Mouse (Mus musculus): Measurements from ENCODE around the gene N4bp1. TPM values are rescaled to one million over a fixed set of nuclear protein-coding genes. Genes with fewer than 3 reads are reported as not detected.

Gene N4bp1
- polyA plus RNA-seq, 1 experiment, result 13.2 TPM

GRCm38 (mm10) chr8:86911136-86911535 is 26.1 kb upstream of the N4bp1 start:
- H3K4me3 ChIP-seq (ENCODE audit: insufficient read depth, low read depth, low read length), result no peak overlapping the region
- TF ChIP-seq CTCF (conservative IDR thresholded peaks at IDR 0.05; ENCODE audit: insufficient read depth, insufficient read length, low read depth, low read length), result no peak
- TF ChIP-seq POLR2A (IDR thresholded peaks at IDR 0.05; ENCODE audit: low read depth, low read length), result no peak
- no peaks in the 10 kb centered on the region for H3K36me3 ChIP-seq (ENCODE audit: control insufficient read depth, insufficient read depth, low read length)
- H3K4me1 ChIP-seq (ENCODE audit: control insufficient read depth, insufficient read depth, low read length), result no peaks in the 10 kb centered on the region
- no peak overlapping the region for H3K27ac ChIP-seq (ENCODE audit: insufficient read depth, low read depth, low read length)
- peak; percentile 28 for DNase-seq
- H3K27me3 ChIP-seq (replicated peaks; ENCODE audit: control insufficient read depth, insufficient read depth, low read length), result no peaks in the 10 kb centered on the region
- whole genome bisulfite sequencing, result 35% methylated on average over 8 of the region's 8 CpGs

GRCm38 (mm10) chr8:86910250-86910649 is 25.2 kb upstream of the N4bp1 start:
- H3K36me3 ChIP-seq (ENCODE audit: control insufficient read depth, insufficient read depth, low read length), result no peaks in the 10 kb centered on the region
- no peak for DNase-seq
- H3K27ac ChIP-seq (ENCODE audit: insufficient read depth, low read depth, low read length), result no peak overlapping the region
- TF ChIP-seq CTCF (conservative IDR thresholded peaks at IDR 0.05; ENCODE audit: insufficient read depth, insufficient read length, low read depth, low read length) (no peak), POLR2A (IDR thresholded peaks at IDR 0.05; ENCODE audit: low read depth, low read length) (no peak)
- H3K27me3 ChIP-seq (replicated peaks; ENCODE audit: control insufficient read depth, insufficient read depth, low read length), result no peaks in the 10 kb centered on the region
- H3K4me1 ChIP-seq (ENCODE audit: control insufficient read depth, insufficient read depth, low read length), result no peaks in the 10 kb centered on the region
- WGBS, result 79% methylated on average over 7 of the region's 7 CpGs
- H3K4me3 ChIP-seq (ENCODE audit: insufficient read depth, low read depth, low read length), result no peak overlapping the region

- DNase-seq, result peak; percentile 75
- Histone ChIP-seq H3K27ac (ENCODE audit: insufficient read depth, low read depth, low read length) (no peak overlapping the region), H3K36me3 (ENCODE audit: control insufficient read depth, insufficient read depth, low read length) (no peaks in the 10 kb centered on the region), H3K4me1 (ENCODE audit: control insufficient read depth, insufficient read depth, low read length) (no peaks in the 10 kb centered on the region), H3K4me3 (ENCODE audit: insufficient read depth, low read depth, low read length) (no peak overlapping the region), H3K27me3 (replicated peaks; ENCODE audit: control insufficient read depth, insufficient read depth, low read length) (no peaks in the 10 kb centered on the region)
- 15% methylated on average over 6 of the region's 6 CpGs for WGBS
- no peak for TF ChIP-seq POLR2A (IDR thresholded peaks at IDR 0.05; ENCODE audit: low read depth, low read length)
- peak; percentile 85 for TF ChIP-seq CTCF (conservative IDR thresholded peaks at IDR 0.05; ENCODE audit: insufficient read depth, insufficient read length, low read depth, low read length)
Measured at GRCm38 (mm10) chr8:86908536-86908935, 23.5 kb upstream of the N4bp1 start.

DNA sequence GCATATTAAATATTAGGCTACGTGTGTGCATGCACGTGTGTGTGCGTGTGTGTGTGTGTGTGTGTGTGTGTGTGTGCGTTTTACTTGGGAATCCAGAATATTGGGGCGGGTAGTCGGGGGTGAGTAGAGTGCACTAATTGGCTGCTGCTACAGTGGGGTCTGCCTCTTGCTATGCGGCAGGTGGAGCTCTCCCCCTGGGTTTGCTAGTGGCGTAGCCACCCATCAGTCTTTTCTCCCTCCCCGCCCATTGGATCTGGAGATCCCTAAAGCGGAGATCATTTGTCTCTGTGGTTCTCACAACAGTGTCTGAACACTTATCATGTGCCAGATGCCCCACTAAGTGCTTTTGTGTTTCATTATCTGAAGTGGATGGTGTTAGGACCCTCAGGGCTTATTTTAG is 19.9 kb upstream of the N4bp1 start:
- 88% methylated on average over 10 of the region's 10 CpGs for WGBS
- TF ChIP-seq POLR2A (IDR thresholded peaks at IDR 0.05; ENCODE audit: low read depth, low read length), result no peak
- no peak for DNase-seq
- peaks cover 6% of the 10 kb centered on the region; the same call in 1 of the 2 replicates for H3K4me1 ChIP-seq (ENCODE audit: control insufficient read depth, insufficient read depth, low read length)
- no peak overlapping the region for H3K4me3 ChIP-seq (ENCODE audit: insufficient read depth, low read depth, low read length)
- no peaks in the 10 kb centered on the region for H3K36me3 ChIP-seq (ENCODE audit: control insufficient read depth, insufficient read depth, low read length)
- H3K27ac ChIP-seq (ENCODE audit: insufficient read depth, low read depth, low read length), result no peak overlapping the region
- no peaks in the 10 kb centered on the region for H3K27me3 ChIP-seq (replicated peaks; ENCODE audit: control insufficient read depth, insufficient read depth, low read length)

- Histone ChIP-seq H3K27ac (ENCODE audit: insufficient read depth, low read depth, low read length) (0 out of 2 replicates have a peak overlapping the region, but pooled peaks have one; percentile 43), H3K4me1 (ENCODE audit: control insufficient read depth, insufficient read depth, low read length) (peaks cover 6% of the 10 kb centered on the region; the same call in 1 of the 2 replicates), H3K36me3 (ENCODE audit: control insufficient read depth, insufficient read depth, low read length) (no peaks in the 10 kb centered on the region), H3K27me3 (replicated peaks; ENCODE audit: control insufficient read depth, insufficient read depth, low read length) (no peaks in the 10 kb centered on the region), H3K4me3 (ENCODE audit: insufficient read depth, low read depth, low read length) (no peak overlapping the region)
- WGBS, result 7% methylated on average over 10 of the region's 10 CpGs
- TF ChIP-seq CTCF (conservative IDR thresholded peaks at IDR 0.05; ENCODE audit: insufficient read depth, insufficient read length, low read depth, low read length) (peak; percentile 99), POLR2A (IDR thresholded peaks at IDR 0.05; ENCODE audit: low read depth, low read length) (no peak)
- DNase-seq, result peak; percentile 86
Measured at GRCm38 (mm10) chr8:86903104-86903503, 18.0 kb upstream of the N4bp1 start.

- TF ChIP-seq CTCF (conservative IDR thresholded peaks at IDR 0.05; ENCODE audit: insufficient read depth, insufficient read length, low read depth, low read length), result no peak
- no peak for TF ChIP-seq POLR2A (IDR thresholded peaks at IDR 0.05; ENCODE audit: low read depth, low read length)
- no peak for DNase-seq
- Histone ChIP-seq H3K27ac (ENCODE audit: insufficient read depth, low read depth, low read length) (peak overlapping the region; percentile 43; the same call in 1 of the 2 replicates), H3K27me3 (replicated peaks; ENCODE audit: control insufficient read depth, insufficient read depth, low read length) (no peaks in the 10 kb centered on the region), H3K4me3 (ENCODE audit: insufficient read depth, low read depth, low read length) (no peak overlapping the region), H3K36me3 (ENCODE audit: control insufficient read depth, insufficient read depth, low read length) (no peaks in the 10 kb centered on the region), H3K4me1 (ENCODE audit: control insufficient read depth, insufficient read depth, low read length) (peaks cover 6% of the 10 kb centered on the region; the same call in 1 of the 2 replicates)
- WGBS, result 73% methylated on average over 8 of the region's 8 CpGs
Measured at GRCm38 (mm10) chr8:86902656-86903055, 17.6 kb upstream of the N4bp1 start.

DNA sequence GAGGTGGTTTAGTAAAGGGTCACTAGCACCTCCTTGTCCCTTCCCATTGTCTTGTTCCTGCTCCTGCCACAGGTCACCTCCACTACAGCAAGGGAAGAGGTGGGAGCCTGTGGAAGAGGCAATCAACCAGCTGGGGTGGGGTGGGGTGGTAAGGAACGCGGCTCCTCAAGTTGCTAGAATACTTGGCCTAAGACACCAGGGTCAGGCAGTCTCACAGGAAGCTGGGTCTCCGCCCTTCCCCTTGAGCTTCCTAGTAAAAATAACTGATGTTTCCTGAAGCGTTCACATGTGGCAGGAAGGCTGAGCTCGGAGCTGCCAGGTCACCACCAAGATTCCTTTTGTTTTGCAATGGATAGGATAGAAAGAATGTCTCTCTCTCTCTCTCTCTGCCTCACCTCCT is 16.9 kb upstream of the N4bp1 start:
- no peaks in the 10 kb centered on the region for H3K27me3 ChIP-seq (replicated peaks; ENCODE audit: control insufficient read depth, insufficient read depth, low read length)
- peak; percentile 89 for DNase-seq
- WGBS, result 4% methylated on average over 5 of the region's 5 CpGs
- TF ChIP-seq CTCF (conservative IDR thresholded peaks at IDR 0.05; ENCODE audit: insufficient read depth, insufficient read length, low read depth, low read length), result no peak
- no peak for TF ChIP-seq POLR2A (IDR thresholded peaks at IDR 0.05; ENCODE audit: low read depth, low read length)
- peak overlapping the region; percentile 72; the same call in 1 of the 2 replicates for H3K27ac ChIP-seq (ENCODE audit: insufficient read depth, low read depth, low read length)
- no peak overlapping the region for H3K4me3 ChIP-seq (ENCODE audit: insufficient read depth, low read depth, low read length)
- peaks cover 6% of the 10 kb centered on the region; the same call in 1 of the 2 replicates for H3K4me1 ChIP-seq (ENCODE audit: control insufficient read depth, insufficient read depth, low read length)
- no peaks in the 10 kb centered on the region for H3K36me3 ChIP-seq (ENCODE audit: control insufficient read depth, insufficient read depth, low read length)
